Mouse (Mus musculus) sigmoid colon, adult 10 weeks (tissue): Measurements from ENCODE around the gene Dnttip2. TPM values are rescaled to one million over a fixed set of nuclear protein-coding genes. Genes with fewer than 3 reads are reported as not detected.

Experiments used
- polyA plus RNA-seq: library from polyadenylated mRNA; stranded (reverse); fragments of 350-450 nt; fragmentation: Illumina TruSeq; extraction: RNeasy Lipid Tissue Mini Kit (QIAGEN cat#74804); gene quantifications from one replicate; pipeline ENCODE4 v1.2.3, GENCODE M21; 2014; ENCODE audit warnings: low read depth, low replicate concordance

Dnttip2 gene
- polyA plus RNA-seq = 165 TPM

GRCm38 (mm10) chr3:122274241-122275024, at the start of gene Dnttip2:
Gene Dnttip2 (plus strand): TSS chr3:122274388.

GRCm38 (mm10) chr3:122245215-122245877, 28.8 kb upstream of the Dnttip2 start, which contains the start of gene Gclm:
Gene Gclm (plus strand): TSS chr3:122245557.

GRCm38 (mm10) chr3:122293954-122294850, 20.0 kb downstream of the Dnttip2 start, which contains the start of gene Bcar3:
Gene Bcar3 (plus strand): TSS chr3:122294136.

Other genes starting within 250 kb of the Dnttip2 start
- gene Abca4, start 229.9 kb upstream of the Dnttip2 start, polyA plus RNA-seq = not detected
- gene Gclm, start 28.8 kb upstream of the Dnttip2 start, polyA plus RNA-seq = 152 TPM
- gene Bcar3, start 19.7 kb downstream of the Dnttip2 start, polyA plus RNA-seq = 23.3 TPM